Mouse (Mus musculus): ENCODE results near the gene Ap1m1.

The Ap1m1 gene

GRCm38 (mm10) chr8:72239499-72240402, at the start of gene Ap1m1:
TSS of gene Ap1m1 (plus strand) at chr8:72240018.
- peak; percentile 98 for ATAC-seq (ENCODE audit: low TSS enrichment)

- ATAC-seq (ENCODE audit: low TSS enrichment): no peak
These were observed 49.6 kb upstream of the Ap1m1 start for GRCm38 (mm10) chr8:72190215-72190539.

- no peak for ATAC-seq (ENCODE audit: low TSS enrichment)
These were observed 47.8 kb upstream of the Ap1m1 start for GRCm38 (mm10) chr8:72192065-72192464.

GRCm38 (mm10) chr8:72197997-72198396, 41.8 kb upstream of the Ap1m1 start:
- ATAC-seq (ENCODE audit: low TSS enrichment): no peak

GRCm38 (mm10) chr8:72208582-72208981, 31.2 kb upstream of the Ap1m1 start:
- ATAC-seq (ENCODE audit: low TSS enrichment): no peak

GRCm38 (mm10) chr8:72210222-72210621, 29.6 kb upstream of the Ap1m1 start:
- no peak for ATAC-seq (ENCODE audit: low TSS enrichment)

GRCm38 (mm10) chr8:72210710-72211109, 29.1 kb upstream of the Ap1m1 start:
- ATAC-seq (ENCODE audit: low TSS enrichment): no peak

- no peak for ATAC-seq (ENCODE audit: low TSS enrichment)
These were observed 28.0 kb upstream of the Ap1m1 start for GRCm38 (mm10) chr8:72211846-72212245.

GRCm38 (mm10) chr8:72212751-72213150, 27.1 kb upstream of the Ap1m1 start, which contains the start of gene Cib3:
TSS of gene Cib3 (minus strand) at chr8:72212837.
- no peak for ATAC-seq (ENCODE audit: low TSS enrichment)

- ATAC-seq (ENCODE audit: low TSS enrichment): no peak
These were observed 26.3 kb upstream of the Ap1m1 start, which contains the start of gene Gm11034 for GRCm38 (mm10) chr8:72213536-72213935. TSS of gene Gm11034 (minus strand) at chr8:72213636.

GRCm38 (mm10) chr8:72215060-72215459, 24.8 kb upstream of the Ap1m1 start:
- ATAC-seq (ENCODE audit: low TSS enrichment): no peak

GRCm38 (mm10) chr8:72215871-72216270, 23.9 kb upstream of the Ap1m1 start:
- ATAC-seq (ENCODE audit: low TSS enrichment): no peak

GRCm38 (mm10) chr8:72218781-72219540, 20.9 kb upstream of the Ap1m1 start:
- ATAC-seq (ENCODE audit: low TSS enrichment): no peak

GRCm38 (mm10) chr8:72219541-72220363, 20.1 kb upstream of the Ap1m1 start, which contains the start of gene Fam32a:
TSS of gene Fam32a (plus strand) at chr8:72219730.
- ATAC-seq (ENCODE audit: low TSS enrichment): peak; percentile 100

- no peak for ATAC-seq (ENCODE audit: low TSS enrichment)
These were observed 19.1 kb upstream of the Ap1m1 start for GRCm38 (mm10) chr8:72220758-72221157.

GRCm38 (mm10) chr8:72222656-72223055, 17.2 kb upstream of the Ap1m1 start:
- no peak for ATAC-seq (ENCODE audit: low TSS enrichment)

- ATAC-seq (ENCODE audit: low TSS enrichment): no peak; the same call in 1 of the 2 replicates
These were observed 565 bp downstream of the Ap1m1 start for GRCm38 (mm10) chr8:72240403-72240763.

- no peak for ATAC-seq (ENCODE audit: low TSS enrichment)
These were observed 1.1 kb downstream of the Ap1m1 start for GRCm38 (mm10) chr8:72240951-72241350.

GRCm38 (mm10) chr8:72242226-72242625, 2.4 kb downstream of the Ap1m1 start:
- ATAC-seq (ENCODE audit: low TSS enrichment): no peak

GRCm38 (mm10) chr8:72244610-72245009, 4.8 kb downstream of the Ap1m1 start:
- ATAC-seq (ENCODE audit: low TSS enrichment): no peak

GRCm38 (mm10) chr8:72257171-72257901, 17.5 kb downstream of the Ap1m1 start:
- ATAC-seq (ENCODE audit: low TSS enrichment): no peak

Data from frontal cortex, adult (tissue).